Mouse (Mus musculus): ENCODE measurements around the gene Bcl10. TPM values are rescaled to one million over a fixed set of nuclear protein-coding genes. Genes with fewer than 3 reads are reported as not detected.
A peak's percentile ranks its signal among the peaks of the same experiment; 100 is the strongest.

Gene Bcl10
- polyA plus RNA-seq, 1 experiment from 2014 or later: 54.3 TPM

DNA sequence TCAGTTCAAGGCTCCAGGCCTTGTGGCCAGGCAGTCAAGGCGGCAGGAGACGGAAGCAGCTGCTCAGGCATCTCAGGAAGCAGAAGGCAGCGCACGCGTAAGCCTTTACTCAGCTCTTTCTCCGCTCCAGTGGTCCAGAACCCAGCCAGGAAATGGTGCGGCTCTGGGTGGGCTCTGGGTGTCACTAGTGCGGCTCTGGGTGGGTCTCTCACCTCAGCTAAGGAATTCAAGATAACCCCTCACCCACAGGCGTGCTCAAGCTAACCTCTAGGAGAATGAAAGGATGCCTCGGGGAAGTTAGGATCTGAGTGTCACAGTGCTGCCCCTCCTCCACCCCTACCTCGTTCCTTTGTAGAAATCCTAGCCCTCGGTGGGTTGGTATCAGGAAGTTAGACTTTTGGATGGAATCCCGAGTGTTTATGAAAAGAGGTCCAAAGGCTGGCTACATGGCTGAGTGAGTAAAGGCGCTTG is 46.5 kb downstream of the Bcl10 start:
- no peak for DNase-seq (ENCODE audit: low spot score)
- no peak for TF ChIP-seq CTCF (IDR thresholded peaks at IDR 0.05)
- no peak for TF ChIP-seq EP300 (IDR thresholded peaks at IDR 0.05)
- no peak overlapping the region for H3K27ac ChIP-seq (ENCODE audit: low read length)

GRCm38 (mm10) chr3:145971501-145971900 is 48.9 kb downstream of the Bcl10 start:
- H3K4me2 ChIP-seq (replicated peaks; ENCODE audit: low read depth, low read length): no peak overlapping the region
- no peak overlapping the region for H3K4me3 ChIP-seq (ENCODE audit: low read depth, low read length)
- TF ChIP-seq EP300 (IDR thresholded peaks at IDR 0.05) (no peak), CTCF (IDR thresholded peaks at IDR 0.05) (no peak)
- ATAC-seq (peak; percentile 50), DNase-seq (ENCODE audit: low spot score) (peak; percentile 71)
- WGBS: 34% methylated on average over 10 of the region's 10 CpGs
- H3K9ac ChIP-seq (replicated peaks; ENCODE audit: low read depth): no peak overlapping the region
- no peaks in the 10 kb centered on the region for H3K27me3 ChIP-seq (replicated peaks; ENCODE audit: insufficient read depth, low read length)
- H3K36me3 ChIP-seq (ENCODE audit: insufficient read depth, low read length): no peaks in the 10 kb centered on the region
- H3K27ac ChIP-seq (ENCODE audit: low read length): peak overlapping the region; percentile 62; the same call in 1 of the 2 replicates
- H3K4me1 ChIP-seq (ENCODE audit: insufficient read depth, low read depth, low read length): no peaks in the 10 kb centered on the region
- H3K9me3 ChIP-seq (ENCODE audit: low read length): no peaks in the 10 kb centered on the region

More for the DNA sequence above, 46.5 kb downstream of the Bcl10 start:
- H3K4me1 ChIP-seq (ENCODE audit: insufficient read depth, low read depth, low read length): peaks cover 1% of the 10 kb centered on the region; the same call in 1 of the 2 replicates
- WGBS: 33% methylated on average over 14 of the region's 14 CpGs
- H3K9ac ChIP-seq (replicated peaks; ENCODE audit: low read depth): no peak overlapping the region
- ATAC-seq: no peak
- no peaks in the 10 kb centered on the region for H3K27me3 ChIP-seq (replicated peaks; ENCODE audit: insufficient read depth, low read length)
- H3K36me3 ChIP-seq (ENCODE audit: insufficient read depth, low read length): no peaks in the 10 kb centered on the region
- H3K9me3 ChIP-seq (ENCODE audit: low read length): no peaks in the 10 kb centered on the region
- no peak overlapping the region for H3K4me3 ChIP-seq (ENCODE audit: low read depth, low read length)
- 0 out of 2 replicates have a peak overlapping the region, but pooled peaks have one; percentile 17 for H3K4me2 ChIP-seq (replicated peaks; ENCODE audit: low read depth, low read length)

DNA sequence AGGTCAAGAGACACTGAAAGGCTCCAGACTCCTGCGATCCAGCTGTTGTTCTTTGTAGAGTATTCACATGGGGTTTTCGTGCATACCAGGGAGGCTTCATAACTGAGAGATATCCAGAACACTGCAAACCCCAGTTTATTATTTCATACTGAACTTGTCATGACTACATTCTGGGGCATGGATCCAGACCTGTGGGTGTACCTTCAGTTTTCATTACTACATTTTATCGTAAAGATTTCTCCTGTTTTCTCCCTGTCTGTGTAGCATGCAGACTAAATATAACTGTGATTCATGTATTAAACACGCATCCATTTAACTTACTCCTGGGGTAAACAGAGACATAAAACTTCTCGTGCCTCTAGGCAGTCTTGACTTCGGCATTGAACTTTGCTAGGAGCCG is 52.4 kb downstream of the Bcl10 start:
- no peak for DNase-seq (ENCODE audit: low spot score)
- ATAC-seq: no peak
- Histone ChIP-seq H3K27me3 (replicated peaks; ENCODE audit: insufficient read depth, low read length) (no peaks in the 10 kb centered on the region), H3K36me3 (ENCODE audit: insufficient read depth, low read length) (no peaks in the 10 kb centered on the region), H3K4me2 (replicated peaks; ENCODE audit: low read depth, low read length) (no peak overlapping the region), H3K9ac (replicated peaks; ENCODE audit: low read depth) (no peak overlapping the region), H3K4me1 (ENCODE audit: insufficient read depth, low read depth, low read length) (no peaks in the 10 kb centered on the region), H3K4me3 (ENCODE audit: low read depth, low read length) (no peak overlapping the region), H3K27ac (ENCODE audit: low read length) (no peak overlapping the region), H3K9me3 (ENCODE audit: low read length) (no peaks in the 10 kb centered on the region)
- 80% methylated on average over 7 of the region's 7 CpGs for WGBS
- TF ChIP-seq EP300 (IDR thresholded peaks at IDR 0.05) (no peak), CTCF (IDR thresholded peaks at IDR 0.05) (no peak)

Other genes with a start within 250 kb of the Bcl10 start
- 20.2 and 20.7 TPM in 2 replicates for gene Ddah1, start 164.1 kb upstream of the Bcl10 start, polyA plus RNA-seq (2015; fragmentation: Nextera tagmentation; extraction: Ambion mirVana)
- 40.2 and 47.6 TPM in 2 replicates for gene 2410004B18Rik, start 15.2 kb downstream of the Bcl10 start, polyA plus RNA-seq (2015; fragmentation: Nextera tagmentation; extraction: Ambion mirVana)
- gene Syde2, start 65.1 kb downstream of the Bcl10 start, polyA plus RNA-seq (2015; fragmentation: Nextera tagmentation; extraction: Ambion mirVana): 2.6 and 3.1 TPM in 2 replicates
- gene Wdr63, start 185.3 kb downstream of the Bcl10 start, polyA plus RNA-seq (2015; fragmentation: Nextera tagmentation; extraction: Ambion mirVana): 2.7 and 2.9 TPM in 2 replicates
- 0.52 and 0.55 TPM in 2 replicates for gene Mcoln3, start 194.6 kb downstream of the Bcl10 start, polyA plus RNA-seq (2015; fragmentation: Nextera tagmentation; extraction: Ambion mirVana)
- 0.25 and 0.27 TPM in 2 replicates for gene Mcoln2, start 227.0 kb downstream of the Bcl10 start, polyA plus RNA-seq (2015; fragmentation: Nextera tagmentation; extraction: Ambion mirVana)

All from lung, postnatal 0 days (tissue).